Mouse (Mus musculus) small intestine, adult 2 months (tissue): ENCODE measurements around the gene Itga5.

Source experiments
- CTCF ChIP-seq: fragments of 200-500 bp; IDR thresholded peaks from 2 replicates; pipeline ENCODE4 v1.5.1; 2012; ENCODE audit warnings: low read depth, mild to moderate bottlenecking, control low read depth, inconsistent platforms, low read length, moderate library complexity, mixed read lengths; ENCODE audit not compliant: insufficient replicate concordance, insufficient read length; ENCODE audit errors: extremely low read depth
- POLR2A ChIP-seq: fragments of 200-500 bp; IDR thresholded peaks from 2 replicates; pipeline ENCODE4 v1.6.1; 2012; ENCODE audit warnings: low read depth, mild to moderate bottlenecking, control low read depth, inconsistent platforms, low read length, moderate library complexity

- TF ChIP-seq CTCF (no peak), POLR2A (no peak)
Observed at GRCm38 (mm10) chr15:103372461-103372860, 5.9 kb upstream of the Itga5 start.
